Mouse (Mus musculus) heart, adult 2 months (tissue): Measurements from ENCODE around the gene Tnfsf13.

Experiments
- CTCF ChIP-seq: fragments of 200-600 bp; IDR thresholded peaks from 2 replicates; pipeline ENCODE4 v1.8.1; 2022; ENCODE audit warnings: antibody characterized with exemption, mild to moderate bottlenecking, moderate library complexity
- EP300 ChIP-seq: fragments of 200-500 bp; IDR thresholded peaks from 2 replicates; pipeline ENCODE4 v1.6.1; 2011; ENCODE audit warnings: low read depth, low read length, control low read depth; ENCODE audit not compliant: insufficient read depth

- no peak for TF ChIP-seq CTCF
- no peak for TF ChIP-seq EP300
Observed at GRCm38 (mm10) chr11:69661221-69661881, 24.2 kb downstream of the Tnfsf13 start.
